Mouse (Mus musculus): Measurements from ENCODE around the gene Calm3. TPM values are rescaled to one million over a fixed set of nuclear protein-coding genes. Genes with fewer than 3 reads are reported as not detected.

Calm3 gene
- polyA plus RNA-seq, 1 experiment from 2014 or later = 190 TPM

DNA sequence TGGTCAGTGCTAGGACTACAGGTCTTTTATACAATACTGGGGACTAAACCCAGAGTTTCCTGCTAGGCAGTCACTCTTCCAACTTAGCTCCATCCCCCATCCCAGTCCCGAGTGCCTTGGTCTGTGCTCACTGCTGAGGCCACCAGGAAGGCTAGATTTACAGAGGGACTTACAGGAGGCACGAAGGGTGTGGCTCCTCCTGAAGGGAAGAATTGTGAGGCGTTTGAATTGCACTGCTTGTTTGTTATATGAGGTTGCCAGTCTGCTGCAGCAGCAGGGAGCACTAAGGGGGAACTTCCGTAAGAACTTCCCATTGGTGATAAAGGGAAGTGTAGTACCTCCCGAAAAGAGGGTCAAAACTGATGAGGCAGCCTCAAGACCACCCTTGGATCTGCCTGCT lies 43.3 kb downstream of the Calm3 start:
- H3K4me2 ChIP-seq (ENCODE audit: low read length) = peak overlapping the region; percentile 15; the same call in 1 of the 2 replicates

DNA sequence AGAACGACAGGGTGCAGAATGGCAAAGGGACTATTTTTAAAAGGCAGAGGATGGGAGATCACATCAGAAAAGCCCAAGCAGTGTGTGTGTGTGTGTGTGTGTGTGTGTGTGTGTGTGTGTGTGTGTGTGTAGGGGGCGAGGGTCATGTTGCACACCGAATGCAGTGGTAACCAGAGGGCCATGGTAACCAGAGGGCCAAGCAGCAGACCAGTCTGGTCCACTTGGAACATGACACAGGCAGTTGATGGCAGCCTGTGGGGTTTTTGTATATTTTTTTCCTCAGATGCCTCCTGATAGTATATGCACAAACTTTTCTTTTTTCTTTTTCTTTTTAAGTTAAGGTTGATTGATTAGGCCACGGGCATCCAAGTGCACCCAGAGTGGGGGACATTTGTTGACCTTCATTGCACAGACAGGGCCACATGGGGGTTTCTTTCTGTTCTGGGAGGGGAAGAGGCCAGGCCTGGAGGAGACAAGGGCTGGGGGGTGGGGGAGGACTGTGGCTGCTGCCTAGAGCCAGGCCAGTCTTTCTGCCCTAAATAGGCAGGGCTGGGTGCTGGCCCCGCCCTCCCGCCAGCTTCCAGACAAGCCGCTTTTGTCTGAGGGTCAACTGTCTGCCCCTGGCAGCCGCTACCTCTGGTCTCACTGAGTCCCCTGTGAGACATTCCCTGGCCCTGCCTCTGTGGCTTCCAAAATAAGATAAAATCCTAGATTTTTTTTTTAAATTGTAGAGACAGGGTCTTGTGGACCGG lies 43.9 kb downstream of the Calm3 start:
- Histone ChIP-seq H3K4me1 (replicated peaks; ENCODE audit: control insufficient read depth, insufficient read depth, low read length) (peaks cover 15% of the 10 kb centered on the region; the same call in 1 of the 2 replicates), H3K4me3 (ENCODE audit: low read depth, low read length) (no peak overlapping the region), H3K27me3 (replicated peaks; ENCODE audit: control insufficient read depth, insufficient read depth, low read length) (no peaks in the 10 kb centered on the region), H3K27ac (ENCODE audit: low read depth) (peak overlapping the region; percentile 70), H3K36me3 (ENCODE audit: control insufficient read depth, insufficient read depth, low read length) (peaks cover 18% of the 10 kb centered on the region), H3K9me3 (ENCODE audit: control insufficient read depth, low read length) (peaks cover 3% of the 10 kb centered on the region), H3K4me2 (ENCODE audit: low read length) (peak overlapping the region; percentile 15; the same call in 1 of the 2 replicates), H3K9ac (ENCODE audit: low read length) (0 out of 2 replicates have a peak overlapping the region, but pooled peaks have one; percentile 2)
- 0 out of 2 replicates have a peak, but pooled peaks have one; percentile 11 for ATAC-seq (replicated peaks; ENCODE audit: low FRiP score, low TSS enrichment, low read depth)
- no peak for DNase-seq (ENCODE audit: low spot score)
- 25% methylated on average over 9 of the region's 9 CpGs for WGBS

More for the DNA sequence above, 43.3 kb downstream of the Calm3 start:
- peak overlapping the region; percentile 70 for H3K27ac ChIP-seq (ENCODE audit: low read depth)
- ATAC-seq (replicated peaks; ENCODE audit: low FRiP score, low TSS enrichment, low read depth) = no peak
- no peak overlapping the region for H3K4me3 ChIP-seq (ENCODE audit: low read depth, low read length)
- H3K27me3 ChIP-seq (replicated peaks; ENCODE audit: control insufficient read depth, insufficient read depth, low read length) = 0 out of 2 replicates have a peak, but pooled peaks cover 2% of the 10 kb centered on the region
- peaks cover 9% of the 10 kb centered on the region for H3K9me3 ChIP-seq (ENCODE audit: control insufficient read depth, low read length)
- WGBS = 24% methylated on average over 5 of the region's 5 CpGs
- H3K9ac ChIP-seq (ENCODE audit: low read length) = 0 out of 2 replicates have a peak overlapping the region, but pooled peaks have one; percentile 2
- peaks cover 25% of the 10 kb centered on the region for H3K36me3 ChIP-seq (ENCODE audit: control insufficient read depth, insufficient read depth, low read length)
- peaks cover 15% of the 10 kb centered on the region; the same call in 1 of the 2 replicates for H3K4me1 ChIP-seq (replicated peaks; ENCODE audit: control insufficient read depth, insufficient read depth, low read length)
- no peak for DNase-seq (ENCODE audit: low spot score)

DNA sequence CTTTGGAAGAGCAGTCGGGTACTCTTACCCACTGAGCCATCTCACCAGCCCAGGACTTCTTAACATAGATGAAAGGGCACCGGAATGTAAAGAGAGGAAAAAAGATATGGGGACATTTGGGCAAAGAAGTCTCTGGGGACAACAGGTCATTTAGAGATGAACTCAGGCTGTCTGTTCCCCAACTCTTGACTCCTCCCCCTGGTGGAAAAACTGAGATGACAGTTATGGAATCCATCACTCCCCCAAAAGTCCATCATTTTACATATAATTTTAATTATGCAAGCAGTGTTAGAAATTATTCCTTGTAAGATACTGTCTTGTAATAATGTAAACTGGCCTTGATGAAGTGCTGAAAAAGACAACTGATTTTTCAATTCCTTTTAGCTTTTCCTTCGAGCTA lies 46.2 kb downstream of the Calm3 start:
- no peak overlapping the region for H3K4me2 ChIP-seq (ENCODE audit: low read length)
- no peak overlapping the region for H3K4me3 ChIP-seq (ENCODE audit: low read depth, low read length)
- DNase-seq (ENCODE audit: low spot score) = no peak
- no peak overlapping the region for H3K27ac ChIP-seq (ENCODE audit: low read depth)
- no peaks in the 10 kb centered on the region for H3K27me3 ChIP-seq (replicated peaks; ENCODE audit: control insufficient read depth, insufficient read depth, low read length)
- H3K4me1 ChIP-seq (replicated peaks; ENCODE audit: control insufficient read depth, insufficient read depth, low read length) = peaks cover 15% of the 10 kb centered on the region; the same call in 1 of the 2 replicates
- H3K9ac ChIP-seq (ENCODE audit: low read length) = no peak overlapping the region
- WGBS = 88% methylated on average over 3 of the region's 3 CpGs
- H3K36me3 ChIP-seq (ENCODE audit: control insufficient read depth, insufficient read depth, low read length) = peaks cover 6% of the 10 kb centered on the region
- ATAC-seq (replicated peaks; ENCODE audit: low FRiP score, low TSS enrichment, low read depth) = no peak
- no peaks in the 10 kb centered on the region for H3K9me3 ChIP-seq (ENCODE audit: control insufficient read depth, low read length)

DNA sequence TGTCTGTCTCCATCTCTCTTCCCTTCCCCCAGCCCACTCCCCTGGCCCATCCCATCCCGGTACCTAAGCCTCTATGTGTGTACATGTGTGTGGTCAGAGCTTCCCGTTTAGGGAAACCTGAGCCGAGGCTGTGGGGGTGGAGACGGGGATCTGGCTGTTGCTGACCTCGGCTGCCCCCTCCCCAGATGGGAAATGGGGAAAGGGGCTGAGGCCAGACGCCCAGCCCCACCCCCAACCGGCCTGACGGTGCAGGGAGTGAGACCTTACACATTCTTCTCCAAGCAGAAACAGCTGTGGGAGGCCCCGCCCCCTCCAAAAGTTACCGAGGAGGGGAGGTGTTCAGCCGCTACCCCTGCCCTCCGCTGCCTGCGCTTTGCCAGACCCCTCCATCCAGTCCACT lies 47.3 kb downstream of the Calm3 start:
- H3K4me2 ChIP-seq (ENCODE audit: low read length) = peak overlapping the region; percentile 72
- peak overlapping the region; percentile 74 for H3K9ac ChIP-seq (ENCODE audit: low read length)
- WGBS = 2% methylated on average over 12 of the region's 13 CpGs

DNA sequence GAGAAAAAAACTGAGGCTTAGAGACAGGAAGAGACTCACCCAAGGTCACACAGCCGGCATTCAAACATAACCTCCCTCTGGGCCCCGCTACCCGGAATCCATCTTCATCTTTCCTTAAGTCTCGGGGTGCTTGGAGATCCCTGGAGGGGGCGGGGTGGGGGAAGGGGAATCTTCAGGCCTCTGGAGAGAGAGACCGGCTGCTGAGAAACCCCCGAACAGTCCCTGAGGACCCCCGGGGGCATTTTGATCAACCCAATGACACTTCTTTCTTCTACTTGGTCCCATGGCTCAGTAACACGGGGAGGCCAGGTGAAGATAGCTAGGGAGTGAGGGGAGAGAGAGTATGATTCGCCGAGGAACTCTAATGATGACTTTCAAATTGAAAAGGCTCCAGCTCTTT lies 47.9 kb downstream of the Calm3 start:
- DNase-seq (ENCODE audit: low spot score) = no peak
- 10% methylated on average over 11 of the region's 11 CpGs for WGBS
- no peaks in the 10 kb centered on the region for H3K27me3 ChIP-seq (replicated peaks; ENCODE audit: control insufficient read depth, insufficient read depth, low read length)
- peak overlapping the region; percentile 72 for H3K4me2 ChIP-seq (ENCODE audit: low read length)
- peak overlapping the region; percentile 77 for H3K27ac ChIP-seq (ENCODE audit: low read depth)
- H3K36me3 ChIP-seq (ENCODE audit: control insufficient read depth, insufficient read depth, low read length) = peaks cover 16% of the 10 kb centered on the region
- H3K4me3 ChIP-seq (ENCODE audit: low read depth, low read length) = peak overlapping the region; percentile 80
- no peaks in the 10 kb centered on the region for H3K9me3 ChIP-seq (ENCODE audit: control insufficient read depth, low read length)
- H3K9ac ChIP-seq (ENCODE audit: low read length) = peak overlapping the region; percentile 74
- peaks cover 15% of the 10 kb centered on the region; the same call in 1 of the 2 replicates for H3K4me1 ChIP-seq (replicated peaks; ENCODE audit: control insufficient read depth, insufficient read depth, low read length)
- ATAC-seq (replicated peaks; ENCODE audit: low FRiP score, low TSS enrichment, low read depth) = no peak

More for the DNA sequence above, 47.3 kb downstream of the Calm3 start:
- peak; percentile 76 for DNase-seq (ENCODE audit: low spot score)
- no peak for ATAC-seq (replicated peaks; ENCODE audit: low FRiP score, low TSS enrichment, low read depth)
- peak overlapping the region; percentile 77 for H3K27ac ChIP-seq (ENCODE audit: low read depth)
- H3K9me3 ChIP-seq (ENCODE audit: control insufficient read depth, low read length) = no peaks in the 10 kb centered on the region
- peak overlapping the region; percentile 80 for H3K4me3 ChIP-seq (ENCODE audit: low read depth, low read length)
- peaks cover 12% of the 10 kb centered on the region for H3K36me3 ChIP-seq (ENCODE audit: control insufficient read depth, insufficient read depth, low read length)
- peaks cover 15% of the 10 kb centered on the region; the same call in 1 of the 2 replicates for H3K4me1 ChIP-seq (replicated peaks; ENCODE audit: control insufficient read depth, insufficient read depth, low read length)
- H3K27me3 ChIP-seq (replicated peaks; ENCODE audit: control insufficient read depth, insufficient read depth, low read length) = no peaks in the 10 kb centered on the region

DNA sequence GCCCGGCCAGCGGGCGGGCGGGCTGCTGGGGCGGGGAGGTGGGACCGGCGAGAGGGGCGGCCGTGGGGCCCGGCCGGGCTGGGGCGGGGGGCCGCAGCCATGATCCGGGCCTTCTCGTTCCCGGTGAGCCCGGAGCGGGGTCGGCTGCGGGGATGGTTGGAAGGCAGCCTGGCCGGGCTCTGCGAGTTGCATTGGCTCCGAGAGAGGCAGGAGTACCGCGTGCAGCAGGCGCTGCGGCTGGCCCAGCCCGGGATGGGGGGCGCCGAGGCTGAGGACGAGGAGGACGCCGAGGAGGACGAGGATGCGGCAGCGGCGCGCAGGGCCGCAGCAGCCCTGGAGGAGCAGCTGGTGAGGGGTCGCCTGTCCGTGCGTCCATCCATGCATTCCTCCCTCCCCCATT lies 48.6 kb downstream of the Calm3 start:
- DNase-seq (ENCODE audit: low spot score) (no peak), ATAC-seq (replicated peaks; ENCODE audit: low FRiP score, low TSS enrichment, low read depth) (peak; percentile 30; the same call in 1 of the 2 replicates)
- WGBS = under 1% methylated on average over 37 of the region's 42 CpGs
- H3K4me1 ChIP-seq (replicated peaks; ENCODE audit: control insufficient read depth, insufficient read depth, low read length) = peaks cover 11% of the 10 kb centered on the region; the same call in 1 of the 2 replicates
- H3K9ac ChIP-seq (ENCODE audit: low read length) = peak overlapping the region; percentile 74
- peak overlapping the region; percentile 72 for H3K4me2 ChIP-seq (ENCODE audit: low read length)
- H3K27me3 ChIP-seq (replicated peaks; ENCODE audit: control insufficient read depth, insufficient read depth, low read length) = no peaks in the 10 kb centered on the region
- peak overlapping the region; percentile 80 for H3K4me3 ChIP-seq (ENCODE audit: low read depth, low read length)
- no peaks in the 10 kb centered on the region for H3K9me3 ChIP-seq (ENCODE audit: control insufficient read depth, low read length)
- H3K36me3 ChIP-seq (ENCODE audit: control insufficient read depth, insufficient read depth, low read length) = peaks cover 16% of the 10 kb centered on the region
- H3K27ac ChIP-seq (ENCODE audit: low read depth) = peak overlapping the region; percentile 77

DNA sequence AGATGAGACGGTGACA lies 48.8 kb downstream of the Calm3 start, which contains the start of gene Dact3:
Dact3 (plus strand) TSS at position 8 of the 16 bp plus-strand sequence.
- Histone ChIP-seq H3K4me2 (ENCODE audit: low read length) (peak within 1 kb of the TSS; percentile 72), H3K36me3 (ENCODE audit: control insufficient read depth, insufficient read depth, low read length) (peaks cover 16% of the 10 kb centered on the region), H3K4me3 (ENCODE audit: low read depth, low read length) (peak within 1 kb of the TSS; percentile 80), H3K9ac (ENCODE audit: low read length) (peak within 1 kb of the TSS; percentile 74), H3K27ac (ENCODE audit: low read depth) (peak within 1 kb of the TSS; percentile 84), H3K27me3 (replicated peaks; ENCODE audit: control insufficient read depth, insufficient read depth, low read length) (no peaks in the 10 kb centered on the region), H3K4me1 (replicated peaks; ENCODE audit: control insufficient read depth, insufficient read depth, low read length) (peaks cover 9% of the 10 kb centered on the region; the same call in 1 of the 2 replicates), H3K9me3 (ENCODE audit: control insufficient read depth, low read length) (no peaks in the 10 kb centered on the region)
- DNase-seq (ENCODE audit: low spot score) (no peak), ATAC-seq (replicated peaks; ENCODE audit: low FRiP score, low TSS enrichment, low read depth) (no peak)
- WGBS = 0% methylated on average over 1 of the region's 1 CpGs

DNA sequence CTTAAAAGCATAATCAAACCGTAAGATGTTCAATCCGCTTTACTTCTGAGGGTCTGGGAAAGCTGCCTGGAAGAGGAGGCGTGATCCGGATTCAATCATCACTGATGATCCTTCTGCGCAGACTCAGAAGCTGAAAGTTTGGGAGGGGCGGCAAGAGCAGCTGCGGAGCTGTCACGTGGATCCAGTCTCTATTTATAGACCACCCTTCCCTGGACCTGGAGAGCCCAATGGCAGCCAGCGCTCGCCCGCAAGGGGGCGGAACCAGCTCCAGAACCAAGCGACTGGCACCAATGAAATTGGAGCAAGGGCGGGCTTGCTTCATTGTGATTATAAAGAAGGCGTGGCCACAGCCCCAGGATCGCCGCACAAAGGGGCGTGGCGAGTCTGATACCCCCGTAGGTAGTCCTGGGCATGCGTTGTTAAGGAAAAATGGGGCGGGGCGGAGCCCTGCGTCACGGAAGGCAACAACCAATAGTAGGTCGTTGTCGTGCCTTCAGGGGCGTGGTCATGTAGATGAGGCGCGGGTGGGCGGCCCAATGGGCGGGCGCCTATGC lies 49.1 kb downstream of the Calm3 start:
- Histone ChIP-seq H3K4me2 (ENCODE audit: low read length) (peak overlapping the region; percentile 72), H3K9ac (ENCODE audit: low read length) (peak overlapping the region; percentile 29; the same call in 1 of the 2 replicates), H3K4me3 (ENCODE audit: low read depth, low read length) (peak overlapping the region; percentile 80), H3K4me1 (replicated peaks; ENCODE audit: control insufficient read depth, insufficient read depth, low read length) (peaks cover 7% of the 10 kb centered on the region; the same call in 1 of the 2 replicates), H3K36me3 (ENCODE audit: control insufficient read depth, insufficient read depth, low read length) (peaks cover 16% of the 10 kb centered on the region), H3K27ac (ENCODE audit: low read depth) (peak overlapping the region; percentile 84), H3K27me3 (replicated peaks; ENCODE audit: control insufficient read depth, insufficient read depth, low read length) (no peaks in the 10 kb centered on the region), H3K9me3 (ENCODE audit: control insufficient read depth, low read length) (no peaks in the 10 kb centered on the region)
- under 1% methylated on average over 33 of the region's 33 CpGs for WGBS
- ATAC-seq (replicated peaks; ENCODE audit: low FRiP score, low TSS enrichment, low read depth) (peak; percentile 96), DNase-seq (ENCODE audit: low spot score) (peak; percentile 98)

Data from intestine, embryonic 14.5 days (tissue).